Mouse (Mus musculus) splenic B cell, adult 2 months (primary cell): ENCODE results near the gene Ddx24.

Experiments used
- DNase-seq: peaks from one replicate; pipeline ENCODE4 v3.0.0-alpha.2; 2011; ENCODE audit warnings: low read depth, low spot score
- H3K27me3 ChIP-seq: 2 replicates; pipeline ENCODE4 v1.6.1; 2012; ENCODE audit warnings: mild to moderate bottlenecking, low read length, moderate library complexity, mixed read lengths; ENCODE audit not compliant: control insufficient read depth, poor library complexity, insufficient read depth, severe bottlenecking
- H3K36me3 ChIP-seq: 2 replicates; pipeline ENCODE4 v1.6.1; 2012; ENCODE audit warnings: mild to moderate bottlenecking, low read length, moderate library complexity, mixed read lengths; ENCODE audit not compliant: control insufficient read depth, poor library complexity, insufficient read depth, severe bottlenecking

Gene Ddx24

GRCm38 (mm10) chr12:103370861-103371260, 54.8 kb downstream of the Ddx24 start:
- no peaks in the 10 kb centered on the region for H3K27me3 ChIP-seq
- no peaks in the 10 kb centered on the region for H3K36me3 ChIP-seq

GRCm38 (mm10) chr12:103368777-103369176, 56.9 kb downstream of the Ddx24 start:
- no peak for DNase-seq
- Histone ChIP-seq H3K36me3 (no peaks in the 10 kb centered on the region), H3K27me3 (no peaks in the 10 kb centered on the region)

More at GRCm38 (mm10) chr12:103370861-103371260, 54.8 kb downstream of the Ddx24 start:
- DNase-seq, result no peak

GRCm38 (mm10) chr12:103368326-103368669, 57.3 kb downstream of the Ddx24 start:
- Histone ChIP-seq H3K27me3 (no peaks in the 10 kb centered on the region), H3K36me3 (no peaks in the 10 kb centered on the region)
- DNase-seq, result no peak

- peak; percentile 72 for DNase-seq
- H3K27me3 ChIP-seq, result no peaks in the 10 kb centered on the region
- H3K36me3 ChIP-seq, result no peaks in the 10 kb centered on the region
Observed at GRCm38 (mm10) chr12:103367620-103368325, 57.9 kb downstream of the Ddx24 start.

- no peak for DNase-seq
- no peaks in the 10 kb centered on the region for H3K36me3 ChIP-seq
Observed at GRCm38 (mm10) chr12:103367171-103367570, 58.5 kb downstream of the Ddx24 start.

GRCm38 (mm10) chr12:103362336-103362735, 63.3 kb downstream of the Ddx24 start:
- Histone ChIP-seq H3K36me3 (no peaks in the 10 kb centered on the region), H3K27me3 (no peaks in the 10 kb centered on the region)
- no peak for DNase-seq

More at GRCm38 (mm10) chr12:103367171-103367570, 58.5 kb downstream of the Ddx24 start:
- H3K27me3 ChIP-seq, result no peaks in the 10 kb centered on the region

- DNase-seq, result no peak
- Histone ChIP-seq H3K27me3 (no peaks in the 10 kb centered on the region), H3K36me3 (no peaks in the 10 kb centered on the region)
Observed at GRCm38 (mm10) chr12:103361539-103362307, 63.9 kb downstream of the Ddx24 start.

GRCm38 (mm10) chr12:103360812-103361211, 64.8 kb downstream of the Ddx24 start:
- DNase-seq, result no peak
- no peaks in the 10 kb centered on the region for H3K36me3 ChIP-seq
- H3K27me3 ChIP-seq, result no peaks in the 10 kb centered on the region

GRCm38 (mm10) chr12:103358951-103359801, 66.5 kb downstream of the Ddx24 start:
- no peaks in the 10 kb centered on the region for H3K36me3 ChIP-seq
- no peaks in the 10 kb centered on the region for H3K27me3 ChIP-seq
- no peak for DNase-seq

- Histone ChIP-seq H3K36me3 (no peaks in the 10 kb centered on the region), H3K27me3 (no peaks in the 10 kb centered on the region)
- no peak for DNase-seq
Observed at GRCm38 (mm10) chr12:103358216-103358615, 67.4 kb downstream of the Ddx24 start.
